Mouse (Mus musculus) neural tube, embryonic 14.5 days (tissue): ENCODE measurements at regions not wholly inside any gene's neighbourhood (a gene's known extent, or its start where the extent isn't known, plus 50 kb on each side); places are given as distances from the start of the nearest gene placed in this dataset.

Experiments
- ATAC-seq: fragments of 200-750 bp; cut with Nextera tagmentation; 2 replicates; pipeline ENCODE4 v1.8.0; 2017; ENCODE audit warnings: low read depth, mild to moderate bottlenecking, moderate TSS enrichment, moderate library complexity
- H3K27ac ChIP-seq: fragments of 300-500 bp; sonication (generic); 2 replicates; pipeline ENCODE4 v1.5.1; 2014; ENCODE audit warnings: low read depth, mild to moderate bottlenecking, control low read depth, low read length, moderate library complexity, mixed read lengths
- H3K27me3 ChIP-seq: fragments of 300-500 bp; sonication (generic); 2 replicates; pipeline ENCODE4 v1.6.1; 2014; ENCODE audit warnings: low read length; ENCODE audit not compliant: control insufficient read depth, insufficient read depth
- H3K36me3 ChIP-seq: fragments of 300-500 bp; sonication (generic); 2 replicates; pipeline ENCODE4 v1.6.1; 2014; ENCODE audit warnings: low read length, mixed read lengths; ENCODE audit not compliant: control insufficient read depth, insufficient read depth
- H3K4me1 ChIP-seq: fragments of 300-500 bp; sonication (generic); 2 replicates; pipeline ENCODE4 v1.6.1; 2014; ENCODE audit warnings: low read length; ENCODE audit not compliant: control insufficient read depth, insufficient read depth
- H3K4me2 ChIP-seq: fragments of 300-500 bp; sonication (generic); 2 replicates; pipeline ENCODE4 v1.6.1; 2014; ENCODE audit warnings: mild to moderate bottlenecking, low read depth, low read length, control low read depth
- H3K4me3 ChIP-seq: fragments of 300-500 bp; sonication (generic); 2 replicates; pipeline ENCODE4 v1.5.1; 2014; ENCODE audit warnings: low read depth, low read length, control low read depth, mixed read lengths
- H3K9ac ChIP-seq: fragments of 300-500 bp; sonication (generic); replicated peaks from 2 replicates; pipeline ENCODE4 v1.6.1; 2014; ENCODE audit warnings: low read depth, mild to moderate bottlenecking, control low read depth, low read length, mixed read lengths
- H3K9me3 ChIP-seq: fragments of 300-500 bp; sonication (generic); 2 replicates; pipeline ENCODE4 v1.6.1; 2016; ENCODE audit warnings: low read length; ENCODE audit not compliant: control insufficient read depth
- WGBS: fragments of 180-500 bp; shearing (Covaris S2); extraction: QIAGEN DNeasy Blood & Tissue Kit; methylation state at CpG from one replicate; pipeline ENCODE4 v1.1.7; 2014; 5-methylcytosine and 5-hydroxymethylcytosine counted together

DNA sequence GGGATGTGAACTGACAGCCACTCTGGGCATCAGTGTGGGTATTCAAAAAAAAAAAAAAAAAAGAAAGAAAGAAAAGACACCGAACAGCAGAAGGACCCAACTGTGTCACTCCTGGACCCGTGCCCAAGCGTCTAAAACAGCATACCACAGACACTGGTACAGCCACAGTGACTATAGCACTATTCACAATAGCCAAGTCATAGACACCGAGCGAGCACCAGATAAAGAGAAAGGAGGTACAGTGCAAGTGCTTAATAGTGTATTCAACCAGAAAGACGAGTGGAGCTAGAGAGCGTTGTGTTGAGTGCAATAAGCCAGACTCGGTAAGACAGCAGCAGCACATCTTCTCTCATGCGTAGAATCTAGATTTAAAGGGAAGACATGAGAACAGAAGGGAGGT is 153.3 kb downstream of the Rybp start:
- 47% methylated on average over 9 of the region's 9 CpGs for WGBS
- Histone ChIP-seq H3K27ac (no peak overlapping the region), H3K4me3 (no peak overlapping the region), H3K4me1 (0 out of 2 replicates have a peak, but pooled peaks cover 3% of the 10 kb centered on the region), H3K36me3 (no peaks in the 10 kb centered on the region), H3K27me3 (no peaks in the 10 kb centered on the region), H3K4me2 (no peak overlapping the region), H3K9ac (no peak overlapping the region), H3K9me3 (no peaks in the 10 kb centered on the region)
- ATAC-seq: no peak

DNA sequence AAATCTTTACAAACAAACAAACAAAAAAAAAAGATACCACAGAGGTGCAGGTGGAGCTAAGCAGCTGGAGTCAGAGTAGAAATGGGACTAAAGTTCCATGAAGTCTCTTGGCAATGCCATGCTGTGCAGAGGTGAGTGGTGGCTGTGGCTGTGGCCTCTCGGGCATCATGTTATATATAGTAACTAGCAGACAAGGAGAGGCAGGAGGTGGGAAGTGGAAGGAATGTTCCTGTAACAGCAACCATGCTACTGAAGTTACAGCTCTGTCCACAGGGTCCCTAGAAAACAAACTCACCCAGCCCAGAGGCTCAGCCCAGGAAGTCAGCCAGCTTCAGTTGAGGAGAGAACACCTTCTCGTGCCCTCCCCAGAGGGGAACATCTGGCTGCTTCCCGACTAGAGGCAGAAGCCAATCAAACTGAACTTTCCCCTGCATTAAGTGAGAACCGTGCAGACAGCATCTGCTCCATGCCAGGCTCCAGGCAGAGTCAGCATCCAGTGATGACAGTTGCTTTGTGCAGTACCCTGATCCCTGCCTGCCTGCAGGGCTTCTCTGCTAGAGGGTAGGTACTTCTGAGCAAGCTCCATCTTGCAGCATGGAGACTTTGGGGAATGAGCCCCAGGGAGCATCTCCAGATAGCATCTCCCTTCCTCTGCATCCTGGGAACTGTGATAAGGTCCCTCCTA is 154.2 kb downstream of the Rybp start:
- WGBS: 47% methylated on average over 4 of the region's 4 CpGs
- ATAC-seq: peak; percentile 61; the same call in 1 of the 2 replicates
- H3K27me3 ChIP-seq: no peaks in the 10 kb centered on the region
- H3K4me2 ChIP-seq: no peak overlapping the region
- 0 out of 2 replicates have a peak, but pooled peaks cover 3% of the 10 kb centered on the region for H3K4me1 ChIP-seq
- no peak overlapping the region for H3K4me3 ChIP-seq
- H3K9me3 ChIP-seq: no peaks in the 10 kb centered on the region
- H3K36me3 ChIP-seq: no peaks in the 10 kb centered on the region
- H3K9ac ChIP-seq: no peak overlapping the region
- H3K27ac ChIP-seq: no peak overlapping the region

DNA sequence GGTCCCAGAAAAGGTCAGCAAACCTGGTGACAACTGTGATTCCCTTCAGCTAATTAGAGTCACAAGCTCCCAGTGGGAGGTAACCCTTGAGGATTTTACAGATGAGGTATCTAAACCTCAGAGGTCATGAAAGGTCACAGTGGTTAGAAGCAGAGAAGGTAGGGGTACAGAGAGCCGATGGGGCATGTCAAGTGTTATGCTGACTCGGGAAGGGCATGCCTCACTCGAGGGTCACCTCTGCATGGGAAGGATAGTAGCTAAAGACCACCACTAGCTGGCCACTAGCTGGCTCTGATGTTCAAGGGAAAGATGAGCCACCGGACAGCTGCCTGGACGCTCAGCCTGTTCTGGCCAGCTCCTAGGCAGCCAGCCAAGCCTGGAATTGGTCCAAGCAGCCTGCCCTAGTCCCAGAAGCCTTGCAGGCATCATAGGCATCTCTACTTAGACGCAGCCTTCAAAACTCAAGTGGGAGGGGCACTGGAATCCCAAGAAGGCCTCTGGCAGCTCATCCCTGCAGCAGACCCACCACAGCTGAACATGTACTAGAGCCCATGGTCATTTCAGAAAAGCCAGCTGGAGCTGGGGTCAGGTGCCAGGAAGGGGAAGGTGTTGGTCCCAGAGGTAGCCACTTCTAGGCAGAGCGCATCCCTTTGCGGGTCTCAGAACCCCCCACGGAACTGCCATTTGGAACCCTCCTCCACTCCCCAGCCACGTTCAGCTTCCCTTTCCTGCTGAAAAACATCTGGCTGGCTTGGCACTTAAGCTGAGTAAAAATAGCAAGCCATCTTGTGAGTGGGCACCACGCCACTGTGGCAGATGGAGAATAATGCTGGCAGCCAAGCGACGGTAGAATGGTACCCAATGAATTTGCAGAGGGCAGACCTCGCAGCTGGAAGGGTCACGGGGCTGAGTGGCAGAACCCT is 159.8 kb downstream of the Rybp start:
- no peaks in the 10 kb centered on the region for H3K27me3 ChIP-seq
- no peaks in the 10 kb centered on the region for H3K36me3 ChIP-seq
- ATAC-seq: peak; percentile 80
- WGBS: 43% methylated on average over 15 of the region's 15 CpGs
- H3K9me3 ChIP-seq: no peaks in the 10 kb centered on the region
- peaks cover 7% of the 10 kb centered on the region; the same call in 1 of the 2 replicates for H3K4me1 ChIP-seq
- no peak overlapping the region for H3K9ac ChIP-seq
- H3K27ac ChIP-seq: no peak overlapping the region
- no peak overlapping the region for H3K4me3 ChIP-seq
- no peak overlapping the region for H3K4me2 ChIP-seq

DNA sequence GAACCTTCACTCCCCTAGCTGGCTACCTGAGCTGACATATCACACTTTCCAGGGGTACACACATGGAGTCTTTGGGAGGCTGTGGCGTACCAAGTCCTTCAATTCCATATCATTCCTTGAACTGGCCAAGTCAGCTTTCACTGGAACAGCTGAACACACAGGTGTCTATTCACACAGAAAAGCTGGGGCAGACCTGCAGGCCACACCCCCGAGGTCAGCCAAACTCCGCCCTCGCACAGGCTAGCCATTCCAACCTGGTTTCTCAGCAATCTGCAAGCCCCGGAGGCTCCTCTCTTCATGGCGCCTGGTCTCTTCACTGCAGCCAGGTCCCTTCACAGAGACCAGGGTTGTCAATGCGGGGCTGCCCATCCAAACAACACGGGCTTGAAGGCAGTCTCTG is 160.5 kb downstream of the Rybp start:
- no peak for ATAC-seq

GRCm38 (mm10) chr6:100126326-100126725 is 161.0 kb downstream of the Rybp start:
- H3K9me3 ChIP-seq: no peaks in the 10 kb centered on the region
- no peak overlapping the region for H3K9ac ChIP-seq
- no peaks in the 10 kb centered on the region for H3K27me3 ChIP-seq
- no peak overlapping the region for H3K4me3 ChIP-seq
- ATAC-seq: no peak
- H3K4me2 ChIP-seq: no peak overlapping the region
- no peaks in the 10 kb centered on the region for H3K36me3 ChIP-seq
- no peak overlapping the region for H3K27ac ChIP-seq
- H3K4me1 ChIP-seq: peaks cover 7% of the 10 kb centered on the region; the same call in 1 of the 2 replicates
- 82% methylated on average over 3 of the region's 3 CpGs for WGBS

More for the DNA sequence above, 160.5 kb downstream of the Rybp start:
- Histone ChIP-seq H3K27me3 (no peaks in the 10 kb centered on the region), H3K4me2 (no peak overlapping the region), H3K4me1 (peaks cover 7% of the 10 kb centered on the region; the same call in 1 of the 2 replicates), H3K9me3 (no peaks in the 10 kb centered on the region), H3K36me3 (no peaks in the 10 kb centered on the region), H3K9ac (no peak overlapping the region), H3K27ac (no peak overlapping the region), H3K4me3 (no peak overlapping the region)
- WGBS: 64% methylated on average over 8 of the region's 8 CpGs

GRCm38 (mm10) chr6:100121240-100121639 is 166.0 kb downstream of the Rybp start:
- Histone ChIP-seq H3K4me2 (no peak overlapping the region), H3K9ac (no peak overlapping the region), H3K36me3 (no peaks in the 10 kb centered on the region), H3K27me3 (no peaks in the 10 kb centered on the region), H3K4me1 (peaks cover 4% of the 10 kb centered on the region; the same call in 1 of the 2 replicates), H3K4me3 (no peak overlapping the region), H3K9me3 (no peaks in the 10 kb centered on the region), H3K27ac (no peak overlapping the region)
- ATAC-seq: no peak
- 64% methylated on average over 6 of the region's 6 CpGs for WGBS

DNA sequence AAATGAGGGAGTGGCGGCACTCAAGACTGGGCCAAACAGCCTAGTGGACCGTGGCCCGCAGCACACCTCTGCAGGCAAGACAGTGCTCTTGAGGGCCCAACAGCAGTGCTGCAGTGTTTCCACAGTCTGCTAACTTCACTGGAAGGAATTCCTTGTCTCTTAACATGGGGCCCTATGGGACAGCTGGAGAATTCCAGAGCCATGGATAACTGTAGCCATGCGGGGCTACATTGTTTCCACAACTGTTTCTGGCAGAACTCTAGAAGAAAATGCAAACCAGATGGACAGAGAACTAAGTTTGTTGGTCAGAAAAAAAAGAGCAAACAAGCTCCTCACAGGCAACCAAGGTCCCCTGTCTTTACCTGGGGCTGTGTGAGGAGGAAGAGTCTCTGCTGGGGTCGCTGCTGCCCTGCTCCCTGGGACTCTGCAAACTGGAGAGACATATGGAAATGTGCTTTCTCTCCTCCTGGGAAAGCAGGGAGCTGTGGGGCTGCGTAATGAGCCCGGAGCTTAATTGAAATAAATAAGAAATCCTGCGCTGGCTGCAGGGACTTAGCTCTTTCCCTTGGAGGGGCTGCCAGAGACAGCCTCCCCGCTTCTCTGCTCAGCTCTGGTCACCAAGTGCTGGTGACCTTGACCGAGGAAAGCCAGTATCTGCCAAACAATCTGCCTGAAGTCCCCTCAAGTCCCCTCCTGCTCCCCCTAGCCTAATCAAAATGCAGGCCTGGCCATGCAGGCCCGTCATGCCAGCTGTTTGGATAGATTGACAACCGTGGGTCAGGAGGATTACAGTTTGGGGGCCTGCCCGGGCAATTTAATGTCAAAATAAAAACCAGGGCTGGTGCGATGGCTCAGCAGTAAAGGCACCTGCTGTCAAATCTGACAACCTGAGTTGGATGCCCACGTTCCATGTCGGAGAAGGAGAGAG is 167.0 kb downstream of the Rybp start:
- Histone ChIP-seq H3K9me3 (no peaks in the 10 kb centered on the region), H3K4me3 (no peak overlapping the region), H3K9ac (no peak overlapping the region), H3K4me1 (peaks cover 4% of the 10 kb centered on the region; the same call in 1 of the 2 replicates), H3K36me3 (no peaks in the 10 kb centered on the region), H3K27ac (no peak overlapping the region), H3K27me3 (no peaks in the 10 kb centered on the region), H3K4me2 (no peak overlapping the region)
- 55% methylated on average over 16 of the region's 16 CpGs for WGBS
- ATAC-seq: no peak

DNA sequence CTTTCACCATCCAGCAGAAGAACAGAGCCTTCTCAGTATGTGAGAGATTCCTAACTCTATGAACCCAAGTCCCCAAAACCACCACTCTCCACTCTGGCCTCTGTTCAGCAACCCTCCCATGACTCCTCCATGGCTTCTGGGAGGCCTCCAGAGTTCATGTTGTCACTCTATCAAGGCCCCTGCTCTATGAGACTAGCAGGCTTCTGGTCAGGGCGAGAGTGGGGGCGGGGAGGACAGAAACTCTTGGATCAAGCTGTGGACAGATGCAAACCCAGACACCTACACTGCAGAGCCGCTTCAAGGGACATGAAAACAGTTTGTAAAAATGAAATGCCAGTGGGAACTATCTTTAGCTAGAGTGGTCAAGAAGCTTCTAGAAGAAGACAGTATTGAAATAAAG is 170.2 kb downstream of the Rybp start:
- no peak overlapping the region for H3K27ac ChIP-seq
- H3K4me2 ChIP-seq: no peak overlapping the region
- WGBS: 94% methylated on average over 3 of the region's 3 CpGs
- no peak for ATAC-seq
- H3K4me3 ChIP-seq: no peak overlapping the region
- H3K36me3 ChIP-seq: no peaks in the 10 kb centered on the region
- no peaks in the 10 kb centered on the region for H3K9me3 ChIP-seq
- peaks cover 4% of the 10 kb centered on the region; the same call in 1 of the 2 replicates for H3K4me1 ChIP-seq
- H3K9ac ChIP-seq: no peak overlapping the region
- H3K27me3 ChIP-seq: no peaks in the 10 kb centered on the region
